Mouse (Mus musculus): ENCODE results near the gene Dnpep.

Gene Dnpep

DNA sequence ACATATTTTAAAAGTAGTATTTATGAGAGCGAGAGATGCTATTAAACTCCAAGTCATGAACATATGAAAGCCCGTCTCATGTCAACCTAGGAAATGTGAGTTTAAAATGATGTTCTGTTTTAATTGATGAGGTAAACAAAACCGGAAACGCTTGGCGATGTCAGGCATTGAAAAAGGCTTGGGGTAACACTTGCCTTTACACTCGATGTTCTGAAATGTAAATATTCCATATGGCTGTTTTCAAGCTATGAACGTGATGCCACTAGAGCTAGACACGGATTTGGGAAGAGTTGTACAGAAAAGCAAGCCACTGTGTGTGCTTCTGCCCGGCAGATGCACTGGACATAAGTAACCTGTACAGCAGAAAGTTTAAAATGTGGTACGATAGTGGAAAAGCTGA lies 1.4 kb upstream of the Dnpep start:
- no peak for DNase-seq

DNA sequence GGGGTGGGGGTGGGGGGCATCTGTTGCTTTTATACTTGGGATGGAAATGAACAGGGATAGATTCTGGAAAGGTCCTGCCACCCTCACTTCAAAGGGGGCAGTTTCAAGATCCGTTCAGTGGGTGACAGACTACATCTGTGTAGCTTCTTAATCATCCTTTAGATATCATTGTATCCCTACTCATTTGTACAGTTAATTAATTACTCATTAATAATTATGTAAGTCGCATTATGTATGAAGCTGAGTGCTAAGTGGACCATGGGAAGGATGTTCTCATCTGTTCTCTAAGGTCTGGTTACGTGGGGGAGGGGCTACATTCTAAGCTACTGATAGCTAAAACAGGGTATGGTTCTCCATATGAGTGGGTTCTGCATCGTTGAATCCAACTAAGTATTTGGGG lies 946 bp upstream of the Dnpep start:
- DNase-seq, result no peak

DNA sequence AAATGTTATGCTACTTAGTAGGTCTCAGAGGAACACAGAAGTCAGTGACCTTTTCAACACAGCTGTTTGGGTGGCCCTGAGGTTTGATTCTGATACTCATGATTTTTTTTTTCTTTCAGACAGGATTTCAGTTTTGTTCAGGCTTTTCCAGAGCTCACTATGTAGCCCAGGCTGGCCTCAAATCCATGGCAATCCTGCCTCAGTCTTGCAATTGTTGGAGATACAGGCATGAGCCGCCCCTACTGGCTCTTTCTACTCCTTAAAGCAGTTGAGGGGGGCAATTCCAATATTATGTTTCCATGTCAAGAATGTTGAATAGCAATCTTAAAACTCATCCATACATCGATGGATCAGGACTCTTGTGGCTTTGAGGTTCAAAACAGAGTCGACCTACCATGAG lies 511 bp upstream of the Dnpep start:
- DNase-seq, result no peak

DNA sequence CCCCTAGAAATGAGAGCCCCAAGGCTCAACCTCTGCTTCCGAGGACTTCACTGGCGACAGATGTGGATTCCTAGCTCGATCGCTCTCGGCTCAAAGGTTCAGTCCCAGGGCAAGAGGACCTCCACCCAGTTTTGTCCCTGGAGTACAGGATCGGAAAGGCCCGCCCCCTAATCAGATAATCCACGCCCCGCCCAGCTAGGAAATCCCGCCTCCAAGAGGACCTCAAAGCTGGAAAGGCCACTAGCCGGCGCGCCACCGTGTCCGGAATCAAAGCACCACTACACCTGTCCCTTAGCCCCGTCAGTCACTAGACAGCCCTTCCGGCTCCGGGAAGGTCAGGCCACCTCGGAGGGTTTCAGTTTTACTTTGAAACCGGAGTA lies 939 bp downstream of the Dnpep start:
- DNase-seq, result no peak

DNA sequence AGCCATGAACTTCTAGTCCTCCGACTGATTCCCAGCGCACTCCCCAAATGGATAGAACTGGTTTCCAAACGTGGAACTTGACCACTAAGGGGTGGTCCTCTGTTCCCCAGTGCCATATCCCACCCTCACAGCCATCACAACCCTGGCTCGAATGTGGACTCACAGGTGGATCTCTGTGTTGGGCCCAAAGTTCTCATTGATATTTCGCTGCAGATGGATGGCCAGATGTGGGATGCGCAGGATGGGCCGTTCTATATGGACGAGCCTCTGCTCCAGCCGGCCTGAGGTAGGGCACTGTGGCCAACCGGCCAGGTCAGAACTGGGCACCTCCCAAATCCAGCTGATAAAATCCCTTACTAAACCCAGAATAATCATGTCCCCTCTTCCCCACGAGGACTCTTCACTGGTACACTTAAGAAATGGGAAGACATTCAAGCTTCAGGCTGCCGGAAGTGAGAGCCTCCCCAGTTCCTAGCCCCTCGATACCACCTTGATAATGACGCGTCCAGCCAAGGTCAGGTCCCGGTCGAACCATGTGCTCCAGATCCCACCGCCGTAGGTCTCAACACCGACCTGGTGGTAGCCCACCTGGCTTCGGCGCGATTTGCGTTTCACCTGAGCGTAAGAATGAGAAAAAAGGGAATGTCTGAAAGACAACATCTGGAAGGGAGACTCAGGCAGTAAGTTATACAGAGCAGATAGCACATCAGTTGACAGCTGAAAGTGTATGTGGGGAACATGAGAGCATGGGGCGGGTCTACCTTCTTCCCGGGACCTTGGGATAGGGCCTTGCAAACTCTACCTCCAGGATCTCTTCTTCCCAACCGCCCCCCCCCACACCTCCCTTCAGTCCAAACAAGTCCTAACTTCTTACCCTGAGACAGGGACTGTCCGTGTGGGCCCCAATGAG lies 2.1 kb downstream of the Dnpep start:
- DNase-seq, result no peak

DNA sequence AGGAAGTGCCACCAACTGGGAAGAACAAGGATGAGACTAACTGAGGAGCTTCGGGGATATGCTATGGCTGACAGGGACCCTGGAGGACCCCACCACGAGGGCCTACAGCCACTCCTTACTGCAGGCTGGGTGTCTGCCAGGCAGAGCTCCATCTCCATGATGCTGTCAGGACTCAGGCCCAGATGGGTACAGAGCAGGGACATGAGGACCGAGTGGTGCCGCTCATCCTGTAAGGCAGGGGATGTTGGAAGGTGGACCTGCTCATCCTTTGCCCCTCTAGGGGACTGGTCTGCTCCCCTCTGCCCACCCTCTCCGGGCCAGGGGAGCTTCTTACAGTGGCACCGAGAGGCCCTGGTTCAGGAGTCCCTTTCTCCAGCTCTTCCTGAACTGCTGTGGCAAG lies 2.8 kb downstream of the Dnpep start:
- DNase-seq, result no peak

DNA sequence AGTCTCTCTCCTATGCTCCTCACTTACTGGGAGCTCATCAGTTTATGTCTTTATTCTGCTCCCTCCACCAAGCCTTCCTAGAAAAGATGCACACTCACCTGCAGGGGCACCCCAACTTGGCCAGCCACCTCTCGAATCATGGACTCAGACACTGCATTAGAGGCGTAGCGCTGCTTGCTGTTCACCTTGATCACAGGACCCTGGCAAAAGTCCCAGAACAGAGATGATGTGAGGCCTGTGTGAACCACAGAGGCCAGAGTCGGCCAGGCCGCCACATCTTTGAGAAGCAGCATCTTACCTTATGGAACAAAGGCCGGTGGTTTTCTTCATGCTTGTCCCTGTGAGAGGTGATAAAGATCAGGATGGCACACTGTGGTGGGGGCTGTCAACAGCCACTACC lies 6.1 kb downstream of the Dnpep start:
- DNase-seq, result no peak

DNA sequence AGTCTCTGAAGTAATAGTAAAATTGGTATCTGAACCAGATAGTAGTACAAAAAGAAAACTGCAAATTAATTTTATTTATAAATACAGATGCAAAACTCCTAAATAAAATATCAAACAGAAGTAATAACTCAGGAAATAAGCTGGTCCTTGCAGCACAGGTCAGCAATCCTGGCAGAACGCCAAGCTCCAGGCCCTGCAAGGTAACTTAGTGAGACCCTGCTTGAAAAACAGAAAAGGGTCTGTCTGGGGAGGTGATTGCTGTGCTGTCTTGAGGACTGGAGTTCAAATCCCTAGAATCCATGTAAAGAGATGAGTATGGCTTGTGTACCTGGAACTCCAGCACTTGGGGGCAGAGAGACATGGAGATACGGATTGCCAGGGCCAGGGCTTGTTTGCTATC lies 13.1 kb downstream of the Dnpep start:
- DNase-seq, result no peak

DNA sequence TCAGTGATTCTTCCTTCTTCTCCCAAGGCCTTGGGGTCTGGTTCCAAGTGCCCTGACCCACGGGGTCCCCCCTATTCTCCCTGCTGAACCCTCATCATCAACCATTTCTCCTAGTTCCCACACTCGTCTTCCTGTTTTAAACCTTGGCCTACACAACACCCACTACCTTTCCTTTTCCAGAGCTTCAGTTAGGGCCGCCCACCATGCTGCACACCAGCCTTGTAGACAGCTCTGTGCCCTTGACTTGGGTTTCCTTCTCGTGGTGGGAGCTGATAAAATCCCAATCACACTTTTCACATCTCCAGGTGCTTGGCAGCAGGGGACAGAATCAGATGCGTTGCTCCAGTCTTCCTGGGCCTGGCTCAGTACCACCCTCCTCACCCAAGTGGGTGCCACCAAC lies 23.5 kb downstream of the Dnpep start:
- DNase-seq, result no peak

DNA sequence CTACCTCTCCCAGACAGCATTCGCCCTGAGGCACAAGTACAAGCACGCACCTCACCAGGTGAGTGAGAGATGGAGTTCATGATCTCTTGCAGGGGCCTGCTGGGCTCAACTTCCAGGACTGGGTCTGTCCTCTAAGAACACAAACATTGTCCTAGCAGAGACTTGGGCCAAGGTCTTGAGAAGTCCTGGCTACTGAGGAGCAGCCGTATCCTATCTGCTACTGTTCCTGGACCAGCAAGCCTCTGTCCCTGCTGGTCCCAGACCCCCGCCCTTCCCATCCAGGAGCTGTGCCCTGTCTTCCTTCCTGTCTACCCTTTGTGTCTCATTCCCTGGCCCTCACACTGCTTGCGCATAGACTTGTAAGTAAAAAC lies 24.5 kb downstream of the Dnpep start:
- DNase-seq, result no peak

DNA sequence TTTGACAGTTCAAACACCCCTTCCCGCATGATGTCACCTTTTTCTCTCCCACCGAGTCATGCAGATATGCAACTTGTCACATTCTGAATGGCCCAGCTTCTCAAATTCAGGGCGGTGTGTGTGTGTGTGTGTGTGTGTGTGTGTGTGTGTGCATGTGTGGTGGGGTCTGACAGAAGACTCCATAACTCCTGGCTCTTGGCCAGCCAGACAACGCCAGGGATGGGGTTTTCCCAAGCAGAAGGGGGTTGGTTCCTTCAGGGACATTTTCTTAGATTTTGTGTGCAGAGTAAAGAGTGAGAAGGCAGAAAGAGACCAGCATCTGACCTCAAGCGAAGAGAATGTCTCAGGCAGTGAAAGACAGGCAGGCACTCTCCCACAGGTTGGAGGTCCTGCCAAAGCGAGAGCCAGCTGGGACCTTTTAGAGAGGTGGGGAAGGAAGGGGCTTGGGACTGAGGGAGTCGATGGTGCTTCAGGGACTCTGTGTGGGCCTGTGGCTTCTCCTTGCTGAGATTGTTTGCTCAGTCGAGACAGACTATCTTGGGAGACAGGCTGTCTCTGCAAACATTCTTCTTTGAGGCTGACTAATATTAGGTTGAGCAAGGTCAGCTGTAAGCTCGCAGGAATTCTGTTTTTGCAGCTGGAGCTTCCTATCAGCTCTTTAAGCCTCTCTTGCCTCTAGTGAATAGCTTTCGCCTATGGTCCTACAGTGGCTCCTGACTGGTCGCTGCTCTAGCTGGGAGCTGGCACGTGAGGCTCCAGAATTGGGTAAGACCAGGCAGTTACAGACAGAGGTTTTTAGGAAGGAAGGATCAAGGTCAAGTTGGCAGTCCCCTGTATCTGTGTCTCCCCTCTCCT lies 25.1 kb downstream of the Dnpep start:
- no peak for DNase-seq

DNA sequence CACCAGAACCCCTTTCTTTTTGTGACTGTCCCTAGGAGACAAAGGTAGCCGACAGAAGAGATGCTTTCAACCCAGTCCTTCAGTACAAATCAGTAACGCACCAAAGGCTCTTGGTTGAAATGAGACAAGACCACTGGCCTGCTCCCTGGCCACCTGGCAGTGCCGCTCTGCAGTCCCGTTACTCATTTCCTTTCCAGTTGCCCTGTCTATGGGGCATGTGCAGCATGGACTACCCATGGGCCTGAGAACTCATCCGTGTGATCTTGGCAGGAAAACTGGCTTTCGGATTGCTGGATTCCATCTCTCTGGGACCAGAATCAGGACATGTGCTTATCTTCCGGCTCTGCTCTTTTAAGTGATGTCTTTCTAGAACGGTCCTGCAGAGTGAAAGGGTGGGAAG lies 26.5 kb downstream of the Dnpep start:
- DNase-seq, result no peak

DNA sequence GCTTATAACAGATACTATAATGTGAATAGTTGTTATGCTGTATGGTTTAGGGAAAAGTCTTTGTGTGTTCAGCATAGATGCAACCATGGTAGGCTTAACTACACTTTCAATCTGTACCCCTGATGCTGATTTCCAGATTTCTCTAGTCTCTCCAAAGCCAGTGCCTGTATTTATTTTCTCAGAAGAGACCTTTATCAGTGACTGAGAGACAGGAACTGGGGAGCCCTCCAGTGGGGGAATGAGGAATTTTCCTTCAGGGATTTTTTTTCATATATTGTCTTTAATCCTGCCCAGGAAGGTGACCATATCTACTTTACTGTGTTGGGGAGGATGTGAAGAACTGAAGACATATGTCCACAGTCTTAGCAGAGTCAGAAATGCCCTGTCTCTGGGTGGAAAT lies 27.2 kb downstream of the Dnpep start:
- peak; percentile 14 for DNase-seq

DNA sequence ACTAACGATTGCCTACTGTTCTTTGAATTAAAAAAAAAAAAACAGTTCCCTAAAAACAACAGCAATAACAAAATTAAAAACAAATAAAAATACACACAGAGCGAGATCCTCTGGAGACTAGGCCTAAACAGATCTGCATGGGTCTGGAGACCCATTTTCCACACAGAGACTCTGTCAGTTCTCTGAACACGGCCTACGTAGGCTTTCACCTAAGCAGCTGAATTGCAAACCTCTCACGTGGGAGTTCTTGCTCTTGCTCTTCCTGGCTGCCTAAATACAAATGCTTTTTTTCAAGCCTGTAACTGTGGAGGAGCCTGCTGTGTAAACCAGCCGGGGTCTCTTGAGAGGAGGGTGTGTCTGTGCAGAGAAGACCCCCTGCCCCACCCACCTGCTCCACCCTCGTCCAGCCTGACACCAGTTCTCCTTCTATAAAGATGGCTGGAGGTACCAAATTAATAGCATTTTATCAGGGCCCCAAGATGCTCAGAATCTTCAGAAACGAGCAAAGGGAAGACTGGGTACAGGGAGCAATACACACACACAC lies 27.8 kb downstream of the Dnpep start:
- no peak for DNase-seq

DNA sequence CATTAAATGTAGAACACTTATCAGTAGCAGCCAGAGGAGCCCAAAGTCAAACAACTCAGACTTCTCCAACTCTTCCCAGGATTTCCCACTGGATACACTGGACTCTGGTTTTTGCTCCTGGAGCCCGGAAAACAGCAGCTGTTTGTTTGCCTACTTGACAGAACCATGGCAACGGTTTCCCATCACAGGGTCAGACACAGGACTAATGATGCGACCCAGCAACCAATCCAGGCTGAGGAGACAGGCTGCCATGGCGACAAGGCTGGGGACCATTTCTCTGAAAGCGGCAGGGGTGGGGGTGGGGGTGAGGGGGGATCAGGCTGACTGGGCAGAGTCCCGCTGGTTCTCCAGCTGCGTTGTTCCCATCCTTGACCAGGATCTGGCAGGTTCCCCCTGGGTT lies 28.4 kb downstream of the Dnpep start:
- DNase-seq, result no peak

DNA sequence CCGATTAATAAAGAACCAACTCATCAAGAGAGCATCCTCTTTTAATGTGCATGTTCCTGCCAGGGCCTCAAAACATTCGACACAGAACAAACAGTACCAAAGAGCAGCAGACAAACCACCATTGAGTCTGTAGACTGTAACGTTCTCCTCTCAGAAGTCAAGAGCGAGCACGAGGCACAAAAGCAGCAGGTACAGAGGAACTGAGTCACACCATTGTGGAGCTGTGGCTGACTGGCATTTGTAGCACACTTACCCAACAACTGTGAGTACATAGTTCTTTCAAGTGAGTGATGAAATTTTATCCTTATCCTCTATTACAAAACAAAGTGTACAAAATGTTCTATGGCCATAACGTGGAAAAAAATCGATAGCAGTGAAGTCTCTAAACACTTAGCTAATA lies 32.9 kb downstream of the Dnpep start:
- DNase-seq, result no peak

DNA sequence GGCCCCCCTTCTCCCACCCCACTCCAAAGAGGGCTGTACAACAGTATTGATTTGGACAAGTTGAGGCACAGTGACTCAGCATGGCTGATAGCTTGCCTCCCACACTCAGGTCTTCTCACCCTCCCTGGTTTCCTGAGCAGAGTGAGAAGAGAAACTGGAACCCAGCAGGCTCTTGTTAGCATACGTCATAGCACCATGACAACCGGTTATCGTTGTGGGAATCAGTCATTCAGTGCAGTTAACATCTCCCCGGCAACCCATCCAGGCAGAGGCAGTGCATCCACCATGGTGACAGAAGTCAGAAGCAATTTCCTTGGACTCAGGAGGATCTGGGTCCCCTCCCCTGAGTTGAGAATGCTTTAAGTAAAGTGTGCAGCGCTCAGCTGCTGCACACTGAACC lies 34.8 kb downstream of the Dnpep start:
- no peak for DNase-seq

DNA sequence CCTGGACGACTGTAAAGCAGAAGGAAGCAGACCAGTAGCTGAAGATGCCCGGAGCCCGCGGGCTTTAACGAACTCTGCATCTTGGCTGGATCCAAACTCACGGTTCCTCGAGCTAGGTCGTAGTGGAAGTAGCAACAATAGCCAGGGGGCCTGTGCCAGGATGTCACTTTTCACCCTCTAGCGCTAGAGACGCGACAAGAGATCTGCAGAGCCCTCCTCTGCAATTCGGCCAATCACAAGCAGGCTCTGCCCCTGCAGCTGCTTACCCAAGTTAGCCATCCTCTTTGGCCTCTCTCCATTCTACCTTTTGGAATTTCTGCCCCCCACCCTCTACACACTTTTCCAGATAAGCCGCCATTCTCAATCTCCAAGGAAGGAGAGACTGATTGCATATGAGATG lies 39.6 kb downstream of the Dnpep start, which contains the start of gene Resp18:
Gene Resp18, minus strand, starts transcription at position 188 of the 400 bp plus-strand sequence.
- DNase-seq, result no peak

DNA sequence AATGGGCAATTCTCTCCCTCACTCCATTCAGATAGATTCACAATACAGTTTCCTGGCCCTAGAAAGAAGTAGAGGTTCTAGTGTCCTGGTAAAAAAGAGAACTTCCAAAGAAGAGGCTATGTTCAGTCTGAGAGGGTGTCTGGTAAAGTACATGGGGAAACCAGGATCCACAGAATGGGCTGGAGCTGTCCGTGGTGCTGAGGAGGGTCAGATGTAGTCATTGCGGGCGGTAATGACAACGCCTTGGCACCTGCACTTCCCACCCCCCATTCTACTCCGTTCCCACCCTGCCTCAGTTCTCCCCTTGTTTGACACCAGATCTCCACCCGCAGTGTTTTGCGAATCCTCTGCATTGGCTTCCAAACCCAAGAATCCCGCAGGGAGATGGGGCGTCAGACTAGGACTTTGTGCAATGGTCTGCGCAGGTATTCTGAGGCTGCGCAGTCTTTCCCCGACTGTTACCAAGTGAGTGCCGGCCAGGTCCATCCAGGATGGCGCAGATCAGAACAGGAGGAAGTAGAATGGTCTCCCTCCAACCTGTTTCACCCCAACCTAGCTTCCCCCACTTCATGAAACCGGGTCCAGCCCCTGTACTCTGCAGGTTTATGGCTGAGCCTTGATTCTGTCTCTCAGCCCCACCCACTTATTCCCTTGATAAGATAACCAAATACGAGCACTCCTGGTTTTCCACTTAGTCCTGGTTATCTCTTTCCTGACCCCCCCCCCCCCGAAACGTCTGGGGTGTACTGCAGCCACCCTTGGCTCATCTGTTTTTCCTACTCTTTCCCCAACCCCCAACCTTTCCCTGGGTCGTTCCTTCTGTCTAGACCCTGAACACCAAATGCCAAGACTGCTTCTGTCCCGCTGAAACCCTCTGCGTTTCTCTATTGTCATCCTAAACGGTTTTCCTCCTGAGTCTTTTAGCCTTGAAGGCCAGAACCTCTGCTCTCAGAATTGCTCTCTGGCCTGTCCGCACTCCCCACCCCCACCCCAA lies 40.3 kb downstream of the Dnpep start:
- peak; percentile 30 for DNase-seq

DNA sequence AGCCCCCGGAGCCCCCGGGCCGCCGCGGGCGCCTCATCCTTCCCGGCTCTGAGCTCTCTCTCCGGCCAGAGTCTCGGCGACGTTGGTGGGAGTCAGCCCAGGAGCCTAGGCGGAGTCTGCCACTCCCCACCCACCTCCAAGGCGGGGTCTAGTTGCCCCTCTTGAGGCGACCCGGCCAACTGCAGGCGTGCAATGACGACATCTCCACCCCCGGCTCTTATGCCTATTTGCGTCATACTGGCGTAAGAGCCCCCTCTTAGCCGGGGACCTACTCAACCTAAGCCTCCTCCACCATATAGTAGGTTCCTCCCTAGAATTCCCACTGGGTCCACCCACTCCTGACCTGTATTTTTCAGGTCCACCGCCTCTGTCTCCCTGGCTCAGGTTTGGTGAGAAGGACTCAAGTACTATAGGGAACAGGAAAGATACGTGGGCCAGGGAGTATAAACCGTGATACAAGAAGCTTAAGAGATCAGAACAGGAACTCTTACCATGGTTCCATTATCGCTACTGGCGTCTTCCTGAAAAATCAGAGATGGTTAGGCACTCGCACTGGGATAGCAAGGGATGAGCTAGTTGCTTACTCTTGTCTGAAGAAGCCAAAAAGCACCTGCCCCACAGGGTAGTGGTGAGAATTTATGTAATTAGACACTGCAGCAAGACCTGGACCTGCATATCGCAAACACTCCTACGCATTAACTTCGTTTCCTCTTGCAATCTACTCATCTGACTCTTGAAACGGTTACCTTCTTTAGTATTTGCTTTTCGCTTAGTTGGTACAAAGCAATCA lies 53.5 kb downstream of the Dnpep start, which contains the start of gene Ptprn:
Gene Ptprn, minus strand, starts transcription at position 412 of the 790 bp plus-strand sequence.
- DNase-seq, result no peak
